Mouse (Mus musculus): ENCODE data around the gene Mrps9. TPM values are rescaled to one million over a fixed set of nuclear protein-coding genes. Genes with fewer than 3 reads are reported as not detected.

Gene Mrps9
- polyA plus RNA-seq (2011; ENCODE audit: insufficient read length, low read depth, missing spikeins): 30.9 and 33.4 TPM in 2 replicates

DNA sequence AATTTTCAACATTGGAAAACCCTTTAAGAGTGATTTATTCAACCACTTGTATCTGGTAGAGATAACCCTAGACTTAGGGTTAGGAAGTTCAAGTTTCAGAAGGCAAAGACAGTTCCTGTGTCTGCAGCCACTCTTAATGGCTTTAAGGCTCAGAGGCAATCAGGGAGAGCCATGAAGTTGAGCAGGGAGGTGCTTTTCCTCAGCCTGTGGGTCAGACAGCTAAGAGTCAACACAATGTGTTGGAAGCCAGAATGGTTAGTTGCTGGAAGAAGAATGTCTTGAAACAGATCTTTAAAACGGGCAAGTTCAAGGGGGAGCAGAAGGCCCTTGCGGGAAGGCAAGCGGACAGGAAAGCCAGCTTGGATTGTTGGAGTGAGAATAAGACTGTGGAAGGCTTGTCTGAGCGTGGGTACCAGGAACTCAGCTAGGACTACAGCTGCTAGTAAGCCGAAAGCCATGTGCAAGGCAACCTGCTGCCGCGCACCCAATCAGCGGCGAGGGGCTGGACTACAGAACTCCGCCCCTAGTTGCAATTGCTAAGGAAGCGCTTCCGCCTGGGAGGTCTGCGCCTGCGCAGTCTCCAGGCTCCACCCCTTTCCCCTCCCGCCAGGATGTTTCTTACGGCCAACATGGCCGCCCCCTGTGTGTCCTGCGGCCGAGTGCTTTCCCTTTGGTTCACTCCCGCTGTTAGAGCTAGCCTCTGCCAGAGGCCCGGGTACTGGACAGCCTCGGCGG is at the start of gene Mrps9:
Gene Mrps9, plus strand, starts transcription at position 571 of the 735 bp plus-strand sequence.
- Histone ChIP-seq H3K4me3 (ENCODE audit: insufficient read depth, low read length) (peak within 1 kb of the TSS; percentile 78), H3K27ac (ENCODE audit: insufficient read depth, low read length) (no peak within 1 kb of the TSS), H3K4me1 (ENCODE audit: control insufficient read depth, insufficient read depth, low read length) (no peaks in the 10 kb centered on the region)
- TF ChIP-seq POLR2A (IDR thresholded peaks at IDR 0.05; ENCODE audit: low read depth, low read length): peak; percentile 69
- no peak for TF ChIP-seq CTCF (IDR thresholded peaks at IDR 0.05; ENCODE audit: borderline replicate concordance, insufficient read depth, low read length)

DNA sequence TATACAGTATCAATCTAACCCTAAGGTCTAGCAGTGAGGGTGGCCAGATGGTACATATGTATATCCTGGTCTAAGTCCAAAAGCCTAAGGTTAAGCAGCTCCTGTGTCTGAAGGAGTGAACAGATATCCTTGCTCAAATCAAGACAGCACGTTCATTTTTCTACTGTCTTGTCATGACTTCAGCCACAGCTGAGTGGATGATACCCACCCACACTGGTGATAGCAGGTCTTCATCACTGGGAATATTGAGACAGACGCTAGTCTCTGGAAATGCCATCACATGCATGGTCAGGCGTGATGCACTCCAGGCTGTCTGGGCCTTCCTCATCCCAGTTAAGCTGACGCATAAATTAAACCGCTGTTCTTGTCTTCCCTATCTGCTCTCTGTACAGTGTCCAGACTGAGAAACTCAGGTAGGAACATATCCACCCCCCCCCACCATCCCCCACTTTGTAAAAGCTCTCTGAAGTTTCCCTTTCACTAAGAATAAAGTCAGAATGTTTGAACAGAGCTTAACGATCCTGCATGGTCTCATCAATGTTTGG is 37.7 kb upstream of the Mrps9 start:
- Histone ChIP-seq H3K27ac (ENCODE audit: insufficient read depth, low read length) (no peak overlapping the region), H3K4me3 (ENCODE audit: insufficient read depth, low read length) (no peak overlapping the region), H3K4me1 (ENCODE audit: control insufficient read depth, insufficient read depth, low read length) (no peaks in the 10 kb centered on the region)
- TF ChIP-seq POLR2A (IDR thresholded peaks at IDR 0.05; ENCODE audit: low read depth, low read length) (no peak), CTCF (IDR thresholded peaks at IDR 0.05; ENCODE audit: borderline replicate concordance, insufficient read depth, low read length) (no peak)

DNA sequence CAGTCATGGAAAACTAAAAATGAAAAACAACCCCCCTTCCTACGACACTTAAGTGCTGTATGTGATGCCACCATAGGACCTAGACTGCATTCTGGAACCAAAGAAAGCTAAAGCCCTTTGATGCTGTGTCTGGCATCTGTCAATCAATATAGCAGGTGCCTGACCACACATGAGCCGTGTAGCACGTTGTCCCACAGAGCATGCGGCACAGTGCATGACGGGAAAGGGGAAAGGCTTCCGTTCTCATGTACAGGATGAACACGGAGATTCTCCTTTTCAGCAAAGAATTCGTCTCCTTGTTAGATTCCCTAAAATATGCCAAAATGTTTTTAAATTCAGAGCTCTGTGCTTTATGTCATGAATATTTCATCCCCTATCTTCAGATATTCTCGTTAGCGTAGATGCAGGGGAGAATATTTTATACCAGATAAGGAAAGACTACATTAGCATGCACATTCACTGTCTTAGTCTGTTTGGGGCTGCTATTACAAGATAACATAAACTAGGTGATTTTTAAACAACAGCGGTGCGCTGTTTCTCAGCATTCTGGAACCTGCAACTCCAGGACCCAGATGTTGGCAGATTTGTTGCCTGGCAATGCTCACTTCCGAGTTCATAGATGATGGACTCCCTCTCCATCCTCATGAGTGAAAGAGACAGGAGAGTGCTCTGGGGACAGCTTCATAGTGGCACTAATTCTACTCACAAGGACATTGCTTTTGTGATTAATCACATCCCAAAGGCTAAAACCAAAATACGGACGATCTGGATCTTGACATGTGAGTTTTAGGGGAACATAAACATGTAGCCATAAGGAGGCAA is 36.0 kb upstream of the Mrps9 start:
- H3K4me1 ChIP-seq (ENCODE audit: control insufficient read depth, insufficient read depth, low read length): no peaks in the 10 kb centered on the region
- TF ChIP-seq CTCF (IDR thresholded peaks at IDR 0.05; ENCODE audit: borderline replicate concordance, insufficient read depth, low read length) (no peak), POLR2A (IDR thresholded peaks at IDR 0.05; ENCODE audit: low read depth, low read length) (no peak)
- H3K27ac ChIP-seq (ENCODE audit: insufficient read depth, low read length): no peak overlapping the region
- H3K4me3 ChIP-seq (ENCODE audit: insufficient read depth, low read length): no peak overlapping the region

DNA sequence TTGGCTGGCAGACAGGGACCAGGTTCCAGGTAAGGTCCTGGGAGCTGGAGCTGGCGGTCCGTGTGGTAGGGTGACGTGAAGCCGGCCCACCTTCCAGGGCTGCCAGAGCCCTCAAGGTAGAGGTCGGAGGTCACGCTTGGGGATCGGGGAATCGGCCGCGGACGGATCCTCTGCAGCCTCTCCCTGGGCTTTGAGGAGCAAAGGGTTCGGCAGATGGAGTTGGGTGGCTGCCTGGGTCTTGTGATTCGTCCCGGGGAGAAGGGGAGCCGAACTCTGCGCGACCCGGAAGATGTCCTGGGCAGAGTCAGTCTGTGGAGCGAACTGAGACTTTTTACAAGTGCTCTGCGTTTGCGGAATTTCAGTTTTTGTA is 350 bp downstream of the Mrps9 start:
- TF ChIP-seq POLR2A (IDR thresholded peaks at IDR 0.05; ENCODE audit: low read depth, low read length): no peak
- TF ChIP-seq CTCF (IDR thresholded peaks at IDR 0.05; ENCODE audit: borderline replicate concordance, insufficient read depth, low read length): no peak
- Histone ChIP-seq H3K27ac (ENCODE audit: insufficient read depth, low read length) (no peak overlapping the region), H3K4me1 (ENCODE audit: control insufficient read depth, insufficient read depth, low read length) (no peaks in the 10 kb centered on the region), H3K4me3 (ENCODE audit: insufficient read depth, low read length) (peak overlapping the region; percentile 78)

DNA sequence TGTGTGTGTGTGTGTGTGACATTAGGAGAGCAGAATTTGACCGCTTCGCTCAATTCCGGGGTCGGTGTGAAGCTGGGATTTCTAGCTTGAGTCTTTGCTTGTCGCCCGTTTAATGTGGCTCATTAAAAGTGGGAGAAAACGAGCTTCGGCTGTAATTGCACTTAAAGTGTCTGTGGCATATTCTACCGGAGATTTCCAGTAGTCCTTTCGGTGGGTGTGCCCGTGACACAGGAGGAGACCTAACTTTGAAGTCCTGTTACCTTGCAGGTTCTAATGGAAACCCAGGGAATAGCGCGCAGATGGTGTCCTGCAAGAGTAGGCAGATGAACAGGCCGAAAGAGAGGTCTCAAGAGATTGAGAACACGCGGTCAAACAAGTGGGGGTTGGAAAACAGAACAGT is 777 bp downstream of the Mrps9 start:
- Histone ChIP-seq H3K27ac (ENCODE audit: insufficient read depth, low read length) (no peak overlapping the region), H3K4me1 (ENCODE audit: control insufficient read depth, insufficient read depth, low read length) (no peaks in the 10 kb centered on the region), H3K4me3 (ENCODE audit: insufficient read depth, low read length) (peak overlapping the region; percentile 78)
- TF ChIP-seq CTCF (IDR thresholded peaks at IDR 0.05; ENCODE audit: borderline replicate concordance, insufficient read depth, low read length): no peak
- no peak for TF ChIP-seq POLR2A (IDR thresholded peaks at IDR 0.05; ENCODE audit: low read depth, low read length)

DNA sequence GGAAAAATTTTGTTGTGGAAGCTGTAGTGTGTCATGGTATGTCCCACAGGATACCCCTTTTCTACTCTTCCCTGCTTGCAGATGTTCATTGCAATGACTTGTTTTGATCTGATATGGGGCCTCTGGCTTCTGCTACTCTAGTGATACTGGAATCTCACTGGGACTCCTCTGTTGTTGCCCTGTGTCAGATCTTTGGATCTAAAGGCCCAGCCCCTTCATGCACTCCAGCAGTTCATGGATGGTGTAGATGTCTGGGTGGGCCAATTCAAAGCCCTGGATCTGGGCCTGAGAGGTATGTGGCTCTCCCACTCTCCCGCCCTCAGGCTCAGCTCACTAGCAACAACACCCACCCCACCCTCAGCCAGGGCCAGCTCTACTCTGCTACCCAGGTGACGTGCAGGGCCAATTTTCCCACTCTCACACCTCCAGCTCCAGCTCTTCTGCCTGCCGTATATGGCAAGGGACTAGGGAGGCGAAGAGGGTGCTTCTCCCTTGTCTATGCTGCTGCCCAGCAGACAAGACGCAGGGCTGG is 13.8 kb downstream of the Mrps9 start:
- H3K4me1 ChIP-seq (ENCODE audit: control insufficient read depth, insufficient read depth, low read length): no peaks in the 10 kb centered on the region
- no peak overlapping the region for H3K27ac ChIP-seq (ENCODE audit: insufficient read depth, low read length)
- H3K4me3 ChIP-seq (ENCODE audit: insufficient read depth, low read length): no peak overlapping the region
- no peak for TF ChIP-seq POLR2A (IDR thresholded peaks at IDR 0.05; ENCODE audit: low read depth, low read length)

DNA sequence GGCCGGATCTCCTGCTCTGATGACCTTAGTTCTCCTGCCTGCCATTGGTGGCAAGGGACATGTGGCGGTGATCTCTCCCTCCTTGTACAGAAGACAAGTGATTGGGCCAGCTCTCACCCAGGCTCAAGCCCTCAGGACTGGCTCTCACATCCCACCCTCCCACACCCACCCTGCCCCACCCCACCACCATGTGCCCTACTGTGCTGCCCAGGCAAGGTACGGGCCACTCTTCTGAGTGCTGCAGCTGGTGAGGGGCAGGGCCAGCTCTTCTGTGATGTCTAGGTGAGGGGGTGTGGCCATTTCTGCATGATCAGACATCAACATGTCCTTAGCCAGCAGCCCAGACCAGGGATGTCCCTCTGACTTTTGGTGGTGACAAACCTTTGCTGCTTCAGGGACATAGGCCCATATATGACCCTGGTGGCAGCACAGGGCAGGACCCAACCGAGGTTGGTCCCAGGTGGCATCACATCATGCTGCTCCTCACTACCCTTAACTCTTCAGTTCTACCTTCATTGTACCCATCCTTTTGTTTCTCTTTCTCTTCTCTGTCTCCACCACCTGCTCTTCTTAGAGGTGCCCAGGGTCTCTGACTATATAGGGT is 14.4 kb downstream of the Mrps9 start:
- no peak overlapping the region for H3K27ac ChIP-seq (ENCODE audit: insufficient read depth, low read length)
- no peak overlapping the region for H3K4me3 ChIP-seq (ENCODE audit: insufficient read depth, low read length)
- no peaks in the 10 kb centered on the region for H3K4me1 ChIP-seq (ENCODE audit: control insufficient read depth, insufficient read depth, low read length)
- TF ChIP-seq CTCF (IDR thresholded peaks at IDR 0.05; ENCODE audit: borderline replicate concordance, insufficient read depth, low read length): no peak
- TF ChIP-seq POLR2A (IDR thresholded peaks at IDR 0.05; ENCODE audit: low read depth, low read length): no peak

DNA sequence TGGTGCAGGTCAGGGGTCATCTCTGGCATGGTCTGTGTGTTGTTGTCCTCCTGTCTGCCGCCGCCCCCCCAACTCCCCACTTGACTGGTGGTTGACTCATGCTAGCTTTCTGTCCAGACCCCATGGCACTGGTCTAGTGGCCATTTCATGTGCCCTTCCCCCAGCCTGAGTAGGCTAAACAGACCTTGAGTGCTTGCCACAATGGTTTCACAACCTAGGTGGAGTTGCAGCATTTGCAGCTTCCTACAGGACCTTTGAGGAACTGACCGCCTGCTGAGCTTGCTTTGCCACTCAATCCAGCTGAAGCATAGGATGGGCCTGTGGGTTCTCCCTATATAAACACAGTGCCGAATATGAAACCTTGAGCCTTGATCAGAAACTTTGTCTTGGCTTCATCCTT is 15.0 kb downstream of the Mrps9 start:
- Histone ChIP-seq H3K27ac (ENCODE audit: insufficient read depth, low read length) (no peak overlapping the region), H3K4me1 (ENCODE audit: control insufficient read depth, insufficient read depth, low read length) (no peaks in the 10 kb centered on the region), H3K4me3 (ENCODE audit: insufficient read depth, low read length) (no peak overlapping the region)
- TF ChIP-seq POLR2A (IDR thresholded peaks at IDR 0.05; ENCODE audit: low read depth, low read length) (no peak), CTCF (IDR thresholded peaks at IDR 0.05; ENCODE audit: borderline replicate concordance, insufficient read depth, low read length) (no peak)

DNA sequence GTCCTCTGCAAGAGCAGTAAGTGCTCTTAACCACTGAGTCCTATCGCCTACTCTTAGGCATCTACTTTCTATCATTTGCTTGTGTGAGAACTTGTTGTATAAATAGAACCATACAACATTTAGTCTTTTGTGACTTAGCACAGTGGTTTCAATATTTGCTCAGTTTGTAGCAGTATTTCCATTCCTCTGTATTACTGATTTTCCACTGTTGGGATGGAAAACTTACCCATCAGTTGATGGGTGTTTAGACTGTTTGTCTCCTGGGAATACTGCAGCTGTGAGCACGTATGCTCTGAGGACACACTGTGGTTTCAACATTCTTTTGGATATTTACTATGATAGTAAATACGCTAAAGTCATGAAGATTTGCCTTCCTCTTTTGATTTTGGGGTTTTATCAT is 16.2 kb downstream of the Mrps9 start:
- TF ChIP-seq CTCF (IDR thresholded peaks at IDR 0.05; ENCODE audit: borderline replicate concordance, insufficient read depth, low read length) (no peak), POLR2A (IDR thresholded peaks at IDR 0.05; ENCODE audit: low read depth, low read length) (no peak)
- no peaks in the 10 kb centered on the region for H3K4me1 ChIP-seq (ENCODE audit: control insufficient read depth, insufficient read depth, low read length)
- H3K4me3 ChIP-seq (ENCODE audit: insufficient read depth, low read length): no peak overlapping the region
- no peak overlapping the region for H3K27ac ChIP-seq (ENCODE audit: insufficient read depth, low read length)

Data from embryonic fibroblast, embryonic 13.5 days (primary cell).